Mouse (Mus musculus) gastrocnemius, postnatal 14 days (tissue): ENCODE results near the gene Cobl. TPM values are rescaled to one million over a fixed set of nuclear protein-coding genes. Genes with fewer than 3 reads are reported as not detected.

Experiments
- DNase-seq: peaks from one replicate; pipeline ENCODE4 v3.0.0; 2021; ENCODE audit warnings: mixed read lengths
- intact Hi-C: fragments of 180-260 bp; cut with DNase I; formaldehyde crosslinking; loops from one replicate; pipeline ENCODE4 v1.15.1; 2025; ENCODE audit warnings: low total_unique reads
- total RNA-seq, 2 experiments: library from RNA; stranded (reverse); gene quantifications; 2 replicates each; pipeline ENCODE4 v1.2.3; 2021

The Cobl gene
- total RNA-seq, 2 experiments from 2014 or later, result 78.0 to 92.4 TPM

DNA sequence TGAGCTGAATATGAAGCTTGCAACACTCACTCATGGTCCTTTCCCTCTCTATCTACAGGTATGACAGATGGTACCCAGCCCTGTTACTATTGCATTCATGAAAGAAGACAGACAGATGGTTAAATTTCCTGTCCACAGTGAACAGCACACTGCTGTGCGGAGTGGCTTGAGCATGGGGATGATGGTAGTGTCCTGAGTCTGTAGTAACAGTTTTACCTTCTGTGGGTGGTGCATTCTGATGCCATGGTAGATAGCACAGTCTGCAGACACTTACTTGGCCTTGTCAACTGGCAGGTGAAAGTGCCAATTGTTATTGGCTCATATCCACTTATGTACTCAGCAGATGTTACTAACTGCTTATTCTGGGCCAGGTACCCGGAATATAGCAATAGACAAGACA, 273.4 kb downstream of the Cobl start:
- intact Hi-C loops, result no loop called here

GRCm38 (mm10) chr11:12190417-12190816, 274.3 kb downstream of the Cobl start:
- DNase-seq, result no peak
- intact Hi-C loops, result no loop called here

More for the DNA sequence above, 273.4 kb downstream of the Cobl start:
- no peak for DNase-seq
